Mouse (Mus musculus): ENCODE data around the gene Dlgap5. TPM values are rescaled to one million over a fixed set of nuclear protein-coding genes. Genes with fewer than 3 reads are reported as not detected.

Gene Dlgap5
- total and polyA plus RNA-seq, 3 experiments = 45.0 to 71.2 (median 62.4) TPM

Other genes with a start within 250 kb of the Dlgap5 start
- gene Gch1, start 229.0 kb downstream of the Dlgap5 start, total RNA-seq (2012; rRNA removed) = 4.4 and 8.6 TPM in 2 replicates
- gene Gch1, start 229.0 kb downstream of the Dlgap5 start, polyA plus RNA-seq (2012; ENCODE audit: insufficient read depth in 1 of 2, insufficient read length in 2 of 2, low read depth in 1 of 2, low replicate concordance in 2 of 2, missing spikeins in 1 of 2) = 1 to 10 TPM in 1 of 2 experiments, not detected in 1; 6.6 TPM
- gene Wdhd1, start 141.6 kb downstream of the Dlgap5 start, total RNA-seq (2012; rRNA removed) = 49.1 and 51.6 TPM in 2 replicates
- gene Wdhd1, start 141.6 kb downstream of the Dlgap5 start, polyA plus RNA-seq (2012; ENCODE audit: insufficient read depth in 1 of 2, insufficient read length in 2 of 2, low read depth in 1 of 2, low replicate concordance in 2 of 2, missing spikeins in 1 of 2) = 10 to 100 TPM in 1 of 2 experiments, not detected in 1; 91.5 TPM
- 8.7 and 8.8 TPM in 2 replicates for gene Socs4, start 141.5 kb downstream of the Dlgap5 start, total RNA-seq (2012; rRNA removed)
- gene Socs4, start 141.5 kb downstream of the Dlgap5 start, polyA plus RNA-seq (2012; ENCODE audit: insufficient read depth in 1 of 2, insufficient read length in 2 of 2, low read depth in 1 of 2, low replicate concordance in 2 of 2, missing spikeins in 1 of 2) = 10 to 100 TPM; 13.9 to 21.0 TPM
- 33.8 and 37.8 TPM in 2 replicates for gene Mapk1ip1l, start 120.1 kb downstream of the Dlgap5 start, total RNA-seq (2012; rRNA removed)
- gene Mapk1ip1l, start 120.1 kb downstream of the Dlgap5 start, polyA plus RNA-seq (2012; ENCODE audit: insufficient read depth in 1 of 2, insufficient read length in 2 of 2, low read depth in 1 of 2, low replicate concordance in 2 of 2, missing spikeins in 1 of 2) = 100 to 1,000 TPM in 1 of 2 experiments, 10 to 100 TPM in 1; 59.5 to 159 TPM
- gene Lgals3, start 50.7 kb downstream of the Dlgap5 start, total RNA-seq (2012; rRNA removed) = 0.12 TPM in 1 of 2 replicates, not detected in the other
- 1 to 10 TPM in 1 of 2 experiments, not detected in 1; 1.8 TPM for gene Lgals3, start 50.7 kb downstream of the Dlgap5 start, polyA plus RNA-seq (2012; ENCODE audit: insufficient read depth in 1 of 2, insufficient read length in 2 of 2, low read depth in 1 of 2, low replicate concordance in 2 of 2, missing spikeins in 1 of 2)
- gene Fbxo34, start 32.0 kb upstream of the Dlgap5 start, total RNA-seq (2012; rRNA removed) = 14.8 and 17.2 TPM in 2 replicates
- gene Fbxo34, start 32.0 kb upstream of the Dlgap5 start, polyA plus RNA-seq (2012; ENCODE audit: insufficient read depth in 1 of 2, insufficient read length in 2 of 2, low read depth in 1 of 2, low replicate concordance in 2 of 2, missing spikeins in 1 of 2) = 10 to 100 TPM in 1 of 2 experiments, not detected in 1; 29.5 TPM
- gene Atg14, start 152.2 kb upstream of the Dlgap5 start, total RNA-seq (2012; rRNA removed) = 2.5 and 3.1 TPM in 2 replicates
- 1 to 10 TPM in 1 of 2 experiments, not detected in 1; 5.7 TPM for gene Atg14, start 152.2 kb upstream of the Dlgap5 start, polyA plus RNA-seq (2012; ENCODE audit: insufficient read depth in 1 of 2, insufficient read length in 2 of 2, low read depth in 1 of 2, low replicate concordance in 2 of 2, missing spikeins in 1 of 2)
- gene Ktn1, start 230.0 kb upstream of the Dlgap5 start, total RNA-seq (2012; rRNA removed) = 26.0 and 27.0 TPM in 2 replicates
- gene Ktn1, start 230.0 kb upstream of the Dlgap5 start, polyA plus RNA-seq (2012; ENCODE audit: insufficient read depth in 1 of 2, insufficient read length in 2 of 2, low read depth in 1 of 2, low replicate concordance in 2 of 2, missing spikeins in 1 of 2) = 100 to 1,000 TPM in 1 of 2 experiments, 10 to 100 TPM in 1; 40.3 to 168 TPM